Mouse (Mus musculus) liver, embryonic 16.5 days (tissue): ENCODE measurements around the gene Fbxo9. TPM values are rescaled to one million over a fixed set of nuclear protein-coding genes. Genes with fewer than 3 reads are reported as not detected.
"Not testable (repeated sequence)": the region's sequence is repeated elsewhere in the genome, so short reads cannot be mapped to it uniquely, and the experiment has no call there.

Source experiments
- ATAC-seq: fragments of 200-750 bp; cut with Nextera tagmentation; 2 replicates; pipeline ENCODE4 v1.8.0; 2017; ENCODE audit warnings: low read depth, mild to moderate bottlenecking, moderate number of reproducible peaks, moderate library complexity
- H3K27ac ChIP-seq: fragments of 300-500 bp; sonication (generic); 2 replicates; pipeline ENCODE4 v1.5.1; 2014; ENCODE audit warnings: mild to moderate bottlenecking, low read length
- H3K27me3 ChIP-seq: fragments of 300-500 bp; sonication (generic); 2 replicates; pipeline ENCODE4 v1.6.1; 2014; ENCODE audit warnings: low read depth, low read length, mixed read lengths; ENCODE audit not compliant: control insufficient read depth, insufficient read depth
- H3K36me3 ChIP-seq: fragments of 300-500 bp; sonication (generic); 2 replicates; pipeline ENCODE4 v1.6.1; 2014; ENCODE audit warnings: mild to moderate bottlenecking; ENCODE audit not compliant: control insufficient read depth, insufficient read depth
- H3K4me1 ChIP-seq: fragments of 300-500 bp; sonication (generic); 2 replicates; pipeline ENCODE4 v1.6.1; 2014; ENCODE audit warnings: low read depth, low read length, mixed read lengths; ENCODE audit not compliant: control insufficient read depth
- H3K4me2 ChIP-seq: fragments of 300-500 bp; sonication (generic); 2 replicates; pipeline ENCODE4 v1.6.1; 2014; ENCODE audit warnings: low read depth, low read length, mixed read lengths
- H3K4me3 ChIP-seq: fragments of 300-500 bp; sonication (generic); 2 replicates; pipeline ENCODE4 v1.5.1; 2014; ENCODE audit warnings: low read depth, mild to moderate bottlenecking, low read length
- H3K9ac ChIP-seq: fragments of 300-500 bp; sonication (generic); 2 replicates; pipeline ENCODE4 v1.6.1; 2014; ENCODE audit warnings: low read depth, low read length
- H3K9me3 ChIP-seq: fragments of 300-500 bp; sonication (generic); replicated peaks from 2 replicates; pipeline ENCODE4 v1.6.1; 2016; ENCODE audit warnings: low read length; ENCODE audit not compliant: control insufficient read depth
- WGBS: fragments of 180-500 bp; shearing (Covaris S2); extraction: QIAGEN DNeasy Blood & Tissue Kit; methylation state at CpG from one replicate; pipeline ENCODE4 v1.1.7; 2014; ENCODE audit not compliant: insufficient replicate concordance; 5-methylcytosine and 5-hydroxymethylcytosine counted together
- polyA plus RNA-seq: library from polyadenylated mRNA; unstranded; fragments of >200 nt; fragmentation: Nextera tagmentation; extraction: Ambion mirVana; gene quantifications from 2 replicates; pipeline ENCODE4 v1.2.1, GENCODE M21; 2015

Gene Fbxo9
- polyA plus RNA-seq = 65.3 and 66.2 TPM in 2 replicates

DNA sequence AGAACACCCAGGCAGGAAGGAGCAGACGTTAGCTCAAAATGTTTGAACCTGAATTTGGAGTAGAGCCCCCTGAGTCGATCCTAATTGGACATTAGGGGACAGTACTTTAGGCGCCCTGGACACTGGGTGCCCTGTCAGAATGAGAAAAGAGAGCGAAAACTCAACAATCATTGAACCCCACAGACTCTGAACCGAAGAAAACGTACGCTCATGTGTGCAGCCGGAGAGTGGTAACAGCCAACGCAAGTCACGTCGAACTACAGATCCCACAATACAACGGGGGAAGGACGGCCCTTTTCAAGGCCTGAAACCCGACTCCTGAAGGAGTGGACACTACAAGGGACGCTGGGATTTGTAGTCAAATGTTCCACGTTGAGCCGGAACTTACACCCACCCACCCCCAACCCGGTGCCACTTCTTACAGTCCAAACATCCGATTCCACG lies at the start of gene Fbxo9, which contains the start of gene Ick:
Gene Fbxo9, minus strand, starts transcription at position 270 of the 444 bp plus-strand sequence.
Gene Ick, plus strand, starts transcription at position 397 of the 444 bp plus-strand sequence.
- Histone ChIP-seq H3K4me1 (peaks cover 40% of the 10 kb centered on the region), H3K9me3 (no peaks in the 10 kb centered on the region), H3K27me3 (no peaks in the 10 kb centered on the region), H3K4me2 (peak within 1 kb of the TSS; percentile 95), H3K4me3 (peak within 1 kb of the TSS; percentile 97), H3K36me3 (peaks cover 8% of the 10 kb centered on the region), H3K27ac (peak within 1 kb of the TSS; percentile 99), H3K9ac (peak within 1 kb of the TSS; percentile 100)
- under 1% methylated on average over 20 of the region's 20 CpGs for WGBS
- peak; percentile 82 for ATAC-seq

GRCm38 (mm10) chr9:78157221-78157620 lies 48.4 kb upstream of the Fbxo9 start:
- Histone ChIP-seq H3K9me3 (no peaks in the 10 kb centered on the region), H3K27me3 (no peaks in the 10 kb centered on the region), H3K27ac (no peak overlapping the region), H3K4me3 (no peak overlapping the region), H3K4me2 (no peak overlapping the region), H3K36me3 (peaks cover 4% of the 10 kb centered on the region; the same call in 1 of the 2 replicates), H3K4me1 (no peaks in the 10 kb centered on the region), H3K9ac (no peak overlapping the region)
- ATAC-seq = no peak
- 69% methylated on average over 1 of the region's 1 CpGs for WGBS

DNA sequence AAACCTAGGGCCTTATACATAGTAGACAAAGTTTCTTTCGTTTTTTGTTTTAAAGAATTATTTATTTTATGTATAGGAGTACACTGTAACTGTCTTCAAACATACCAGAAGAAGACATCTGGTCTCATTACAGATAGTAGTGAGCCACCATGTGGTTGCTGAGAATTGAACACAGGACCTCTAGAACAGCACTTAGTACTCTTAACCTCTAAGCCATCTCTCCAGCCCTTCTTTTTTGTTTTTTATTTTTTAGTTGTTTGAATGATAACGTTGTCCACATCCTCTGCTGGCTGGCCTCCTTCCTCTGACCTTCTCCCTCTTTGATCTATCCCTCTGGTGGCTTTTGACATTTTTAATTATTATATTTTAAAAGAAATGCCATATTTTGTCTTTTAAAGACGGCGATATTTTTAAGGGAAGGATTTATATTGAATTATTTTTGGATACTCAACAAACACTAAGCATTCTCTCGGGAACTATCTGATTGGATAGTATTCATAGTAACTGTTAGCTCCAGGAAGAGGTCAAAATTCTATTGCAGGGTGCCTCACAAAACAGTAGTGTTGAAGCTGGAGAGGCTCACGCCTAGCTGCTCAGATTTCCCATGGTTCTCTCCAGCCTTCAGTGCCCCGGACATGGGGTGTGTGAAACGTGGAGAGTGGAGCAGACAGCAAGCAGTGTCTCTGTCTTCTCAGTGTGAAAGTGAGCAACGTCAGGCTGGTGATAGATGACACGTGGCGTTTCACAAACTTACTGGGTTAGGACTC lies 45.5 kb upstream of the Fbxo9 start:
- 67% methylated on average over 11 of the region's 11 CpGs for WGBS
- Histone ChIP-seq H3K9ac (no peak overlapping the region), H3K4me1 (no peaks in the 10 kb centered on the region), H3K9me3 (no peaks in the 10 kb centered on the region), H3K27me3 (no peaks in the 10 kb centered on the region), H3K27ac (no peak overlapping the region), H3K4me2 (no peak overlapping the region), H3K36me3 (no peaks in the 10 kb centered on the region), H3K4me3 (no peak overlapping the region)
- no peak for ATAC-seq

DNA sequence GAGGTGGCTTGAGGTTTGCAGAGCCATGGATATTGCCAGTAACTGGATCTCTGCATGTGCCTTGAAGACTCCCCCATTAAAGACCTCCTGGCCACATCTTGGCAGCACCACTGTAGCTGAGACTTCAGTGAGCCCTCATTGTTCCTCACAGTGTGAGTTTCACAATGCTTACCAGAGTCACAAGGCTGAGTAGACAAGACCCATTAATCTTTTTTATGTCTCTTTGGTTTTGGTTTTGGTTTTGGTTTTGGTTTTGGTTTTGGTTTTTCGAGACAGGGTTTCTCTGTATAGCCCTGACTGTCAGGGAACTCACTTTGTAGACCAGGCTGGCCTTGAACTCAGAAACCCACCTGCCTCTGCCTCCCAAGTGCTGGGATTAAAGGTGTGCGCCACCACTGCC lies 40.9 kb upstream of the Fbxo9 start:
- not testable (repeated sequence) for H3K4me2 ChIP-seq, ATAC-seq, H3K27me3 ChIP-seq, H3K27ac ChIP-seq, H3K4me1 ChIP-seq, H3K4me3 ChIP-seq, H3K9me3 ChIP-seq, H3K9ac ChIP-seq, H3K36me3 ChIP-seq
- WGBS = 57% methylated on average over 2 of the region's 2 CpGs

GRCm38 (mm10) chr9:78148149-78148548 lies 39.3 kb upstream of the Fbxo9 start:
- Histone ChIP-seq H3K9me3 (no peaks in the 10 kb centered on the region), H3K27ac (no peak overlapping the region), H3K4me2 (no peak overlapping the region), H3K9ac (no peak overlapping the region), H3K36me3 (no peaks in the 10 kb centered on the region), H3K27me3 (no peaks in the 10 kb centered on the region), H3K4me3 (no peak overlapping the region), H3K4me1 (no peaks in the 10 kb centered on the region)
- 71% methylated on average over 6 of the region's 6 CpGs for WGBS
- no peak for ATAC-seq

GRCm38 (mm10) chr9:78146627-78147026 lies 37.8 kb upstream of the Fbxo9 start:
- H3K27me3 ChIP-seq = no peaks in the 10 kb centered on the region
- no peak for ATAC-seq
- H3K4me3 ChIP-seq = no peak overlapping the region
- H3K9ac ChIP-seq = no peak overlapping the region
- 79% methylated on average over 6 of the region's 6 CpGs for WGBS
- peaks cover 8% of the 10 kb centered on the region for H3K36me3 ChIP-seq
- no peaks in the 10 kb centered on the region for H3K4me1 ChIP-seq
- H3K27ac ChIP-seq = no peak overlapping the region
- no peaks in the 10 kb centered on the region for H3K9me3 ChIP-seq
- no peak overlapping the region for H3K4me2 ChIP-seq

GRCm38 (mm10) chr9:78146099-78146498 lies 37.2 kb upstream of the Fbxo9 start:
- H3K9ac ChIP-seq = no peak overlapping the region
- no peak overlapping the region for H3K27ac ChIP-seq
- no peak overlapping the region for H3K4me2 ChIP-seq
- no peaks in the 10 kb centered on the region for H3K4me1 ChIP-seq
- H3K36me3 ChIP-seq = peaks cover 9% of the 10 kb centered on the region
- H3K9me3 ChIP-seq = no peaks in the 10 kb centered on the region
- 61% methylated on average over 4 of the region's 4 CpGs for WGBS
- no peak overlapping the region for H3K4me3 ChIP-seq
- H3K27me3 ChIP-seq = no peaks in the 10 kb centered on the region
- no peak for ATAC-seq

- H3K27me3 ChIP-seq = no peaks in the 10 kb centered on the region
- no peak for ATAC-seq
- H3K27ac ChIP-seq = no peak overlapping the region
- H3K4me1 ChIP-seq = no peaks in the 10 kb centered on the region
- H3K36me3 ChIP-seq = peaks cover 9% of the 10 kb centered on the region
- 69% methylated on average over 4 of the region's 4 CpGs for WGBS
- no peak overlapping the region for H3K9ac ChIP-seq
- H3K9me3 ChIP-seq = no peaks in the 10 kb centered on the region
- no peak overlapping the region for H3K4me3 ChIP-seq
- H3K4me2 ChIP-seq = no peak overlapping the region
These were observed 30.6 kb upstream of the Fbxo9 start for GRCm38 (mm10) chr9:78139463-78139862.

GRCm38 (mm10) chr9:78138044-78138676 lies 29.3 kb upstream of the Fbxo9 start:
- Histone ChIP-seq H3K9me3 (no peaks in the 10 kb centered on the region), H3K4me2 (no peak overlapping the region), H3K27ac (no peak overlapping the region)

More at GRCm38 (mm10) chr9:78138044-78138676, 29.3 kb upstream of the Fbxo9 start:
- 70% methylated on average over 9 of the region's 9 CpGs for WGBS
- no peak for ATAC-seq
- H3K27me3 ChIP-seq = no peaks in the 10 kb centered on the region
- H3K36me3 ChIP-seq = peaks cover 9% of the 10 kb centered on the region
- H3K4me3 ChIP-seq = no peak overlapping the region
- no peaks in the 10 kb centered on the region for H3K4me1 ChIP-seq
- H3K9ac ChIP-seq = no peak overlapping the region
